Mouse (Mus musculus): ENCODE measurements around the gene Ankef1.

The Ankef1 gene

GRCm38 (mm10) chr2:136501651-136502050 lies at the start of gene Ankef1:
TSS of gene Ankef1 (plus strand) at chr2:136501910.
- peak; percentile 92 for DNase-seq (ENCODE audit: low spot score)

- DNase-seq (ENCODE audit: low spot score), result no peak
These were observed 45.2 kb upstream of the Ankef1 start for GRCm38 (mm10) chr2:136456468-136456867.

GRCm38 (mm10) chr2:136456875-136457274 lies 44.8 kb upstream of the Ankef1 start:
- no peak for DNase-seq (ENCODE audit: low spot score)

- DNase-seq (ENCODE audit: low spot score), result no peak
These were observed 24.1 kb upstream of the Ankef1 start for GRCm38 (mm10) chr2:136477656-136478055.

GRCm38 (mm10) chr2:136482269-136482668 lies 19.4 kb upstream of the Ankef1 start:
- DNase-seq (ENCODE audit: low spot score), result no peak

- no peak for DNase-seq (ENCODE audit: low spot score)
These were observed 18.7 kb upstream of the Ankef1 start for GRCm38 (mm10) chr2:136483058-136483457.

- DNase-seq (ENCODE audit: low spot score), result peak; percentile 26
These were observed 16.8 kb upstream of the Ankef1 start for GRCm38 (mm10) chr2:136484955-136485354.

- DNase-seq (ENCODE audit: low spot score), result no peak
These were observed 16.3 kb upstream of the Ankef1 start for GRCm38 (mm10) chr2:136485401-136485800.

- DNase-seq (ENCODE audit: low spot score), result peak; percentile 98
These were observed 15.7 kb upstream of the Ankef1 start for GRCm38 (mm10) chr2:136485815-136486619.

GRCm38 (mm10) chr2:136486986-136487385 lies 14.7 kb upstream of the Ankef1 start:
- no peak for DNase-seq (ENCODE audit: low spot score)

- DNase-seq (ENCODE audit: low spot score), result peak; percentile 44
These were observed 9.4 kb downstream of the Ankef1 start for GRCm38 (mm10) chr2:136511073-136511472.

- peak; percentile 42 for DNase-seq (ENCODE audit: low spot score)
These were observed 10.0 kb downstream of the Ankef1 start for GRCm38 (mm10) chr2:136511756-136512155.

GRCm38 (mm10) chr2:136512802-136513201 lies 11.1 kb downstream of the Ankef1 start:
- peak; percentile 30 for DNase-seq (ENCODE audit: low spot score)

GRCm38 (mm10) chr2:136513806-136514205 lies 12.1 kb downstream of the Ankef1 start:
- DNase-seq (ENCODE audit: low spot score), result peak; percentile 52

GRCm38 (mm10) chr2:136515501-136515900 lies 13.8 kb downstream of the Ankef1 start:
- no peak for DNase-seq (ENCODE audit: low spot score)

- DNase-seq (ENCODE audit: low spot score), result no peak
These were observed 27.2 kb downstream of the Ankef1 start for GRCm38 (mm10) chr2:136528937-136529336.

- DNase-seq (ENCODE audit: low spot score), result peak; percentile 50
These were observed 30.3 kb downstream of the Ankef1 start for GRCm38 (mm10) chr2:136532033-136532432.

GRCm38 (mm10) chr2:136558020-136558419 lies 56.3 kb downstream of the Ankef1 start:
- no peak for DNase-seq (ENCODE audit: low spot score)

- DNase-seq (ENCODE audit: low spot score), result no peak
These were observed 60.6 kb downstream of the Ankef1 start for GRCm38 (mm10) chr2:136562336-136562735.

GRCm38 (mm10) chr2:136570856-136571255 lies 69.1 kb downstream of the Ankef1 start:
- DNase-seq (ENCODE audit: low spot score), result peak; percentile 45

- peak; percentile 70 for DNase-seq (ENCODE audit: low spot score)
These were observed 81.1 kb downstream of the Ankef1 start for GRCm38 (mm10) chr2:136582762-136583161.

GRCm38 (mm10) chr2:136588811-136589210 lies 87.1 kb downstream of the Ankef1 start:
- DNase-seq (ENCODE audit: low spot score), result no peak

GRCm38 (mm10) chr2:136596451-136596850 lies 94.7 kb downstream of the Ankef1 start:
- DNase-seq (ENCODE audit: low spot score), result peak; percentile 78

- peak; percentile 53 for DNase-seq (ENCODE audit: low spot score)
These were observed 97.0 kb downstream of the Ankef1 start for GRCm38 (mm10) chr2:136598743-136599142.
